Mouse (Mus musculus) liver, adult 10 weeks (tissue): ENCODE results near the gene Vdac1. TPM values are rescaled to one million over a fixed set of nuclear protein-coding genes. Genes with fewer than 3 reads are reported as not detected.

Experiments
- polyA plus RNA-seq: library from polyadenylated mRNA; stranded (reverse); fragments of 350-450 nt; fragmentation: Illumina TruSeq; extraction: RNeasy Lipid Tissue Mini Kit (QIAGEN cat#74804); gene quantifications from one replicate; pipeline ENCODE4 v1.2.3, GENCODE M21; 2014; ENCODE audit warnings: low read depth, low replicate concordance

Vdac1 gene
- polyA plus RNA-seq = 180 TPM

GRCm38 (mm10) chr11:52360471-52361277 is at the start of gene Vdac1:
Vdac1 (plus strand) TSS chr11:52360860.

GRCm38 (mm10) chr11:52395940-52396596 is 35.4 kb downstream of the Vdac1 start, which contains the start of gene 9530068E07Rik:
9530068E07Rik (plus strand) TSS chr11:52396428.

Other genes with a start within 250 kb of the Vdac1 start
- not detected for gene Olfr1373, start 215.3 kb upstream of the Vdac1 start, polyA plus RNA-seq
- not detected for gene Olfr1371, start 146.9 kb upstream of the Vdac1 start, polyA plus RNA-seq
- 674 TPM for gene Skp1a, start 128.9 kb upstream of the Vdac1 start, polyA plus RNA-seq
- 3.1 TPM for gene Tcf7, start 77.8 kb upstream of the Vdac1 start, polyA plus RNA-seq
- 145 TPM for gene 9530068E07Rik, start 35.6 kb downstream of the Vdac1 start, polyA plus RNA-seq